Mouse (Mus musculus): Measurements from ENCODE around the gene Olfr160.

DNA sequence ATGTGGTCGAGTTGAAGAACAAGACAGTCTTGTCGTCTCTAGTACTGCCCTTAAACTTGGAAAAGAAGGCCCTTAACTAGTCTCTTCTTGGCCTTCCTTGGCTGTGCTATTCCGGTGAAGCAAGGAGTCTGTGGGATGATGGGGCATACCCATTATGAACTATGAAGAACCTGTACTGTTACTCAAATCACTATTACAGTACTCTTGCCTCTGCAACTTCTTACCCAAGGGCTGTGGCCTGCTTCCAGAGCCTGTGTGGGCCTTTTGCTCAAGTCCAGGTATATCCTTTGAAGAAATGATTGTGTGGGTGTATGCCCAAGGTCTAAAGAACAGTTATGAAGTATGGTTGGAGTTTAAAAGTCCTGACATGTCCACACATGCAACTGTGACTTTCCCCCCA is 45.8 kb downstream of the Olfr160 start:
- TF ChIP-seq CTCF (IDR thresholded peaks at IDR 0.05; ENCODE audit: borderline replicate concordance, insufficient read depth, low read depth, low read length), result no peak
- no peak for TF ChIP-seq POLR2A (IDR thresholded peaks at IDR 0.05; ENCODE audit: borderline replicate concordance, insufficient read depth, low read length)
